20 mouse cellular contexts compared by ENCODE assay signal in the genomic region with DNA sequence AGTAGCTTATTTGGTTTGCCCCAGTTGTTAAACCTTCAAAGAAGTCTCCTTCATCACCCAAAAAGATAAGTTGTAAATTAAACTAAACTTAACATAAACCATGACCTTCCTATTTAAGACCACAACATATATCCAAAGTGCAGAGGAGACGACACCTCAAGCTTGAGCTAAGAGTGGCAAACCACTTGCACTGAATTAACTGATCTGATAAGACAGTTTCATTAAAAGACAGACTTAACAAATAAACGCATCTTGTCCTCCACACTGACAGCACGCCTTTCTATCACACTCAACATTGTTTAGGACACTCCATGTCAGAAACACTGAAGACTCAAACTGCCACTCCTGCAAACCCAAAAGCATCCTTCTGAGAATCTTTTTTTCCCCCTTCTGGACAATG.
"Had no signal": no experiment of that assay in that cellular context is flagged by ENCODE, and none has a peak within 500 bp of the region (broad histone marks: within the 10 kb centered on the region; RNA-seq: fewer than 3 reads in every experiment).

No protein-coding gene starts in this region.

- H3K9ac ChIP-seq: kidney, embryonic 15.5 days; liver, embryonic 13.5 days; lung, embryonic 15.5 days; midbrain, embryonic 12.5 days; midbrain, embryonic 15.5 days; neural tube, embryonic 12.5 days; neural tube, embryonic 15.5 days had no signal

- H3K27me3 ChIP-seq: kidney, embryonic 15.5 days; liver, embryonic 13.5 days; lung, embryonic 15.5 days; midbrain, embryonic 12.5 days; midbrain, embryonic 15.5 days; neural tube, embryonic 12.5 days; neural tube, embryonic 15.5 days had no signal

- H3K36me3 ChIP-seq: kidney, embryonic 15.5 days; liver, embryonic 13.5 days; lung, embryonic 15.5 days; midbrain, embryonic 12.5 days; midbrain, embryonic 15.5 days; neural tube, embryonic 12.5 days; neural tube, embryonic 15.5 days had no signal

- H3K4me2 ChIP-seq: kidney, embryonic 15.5 days; liver, embryonic 13.5 days; lung, embryonic 15.5 days; midbrain, embryonic 12.5 days; midbrain, embryonic 15.5 days; neural tube, embryonic 12.5 days; neural tube, embryonic 15.5 days had no signal

- H3K27ac ChIP-seq: kidney, embryonic 15.5 days; left cerebral cortex, adult 2 months; liver, embryonic 13.5 days; lung, embryonic 15.5 days; midbrain, embryonic 12.5 days; midbrain, embryonic 15.5 days; neural tube, embryonic 12.5 days; neural tube, embryonic 15.5 days had no signal

- H3K4me3 ChIP-seq: kidney, embryonic 15.5 days; left cerebral cortex, adult 2 months; liver, embryonic 13.5 days; lung, embryonic 15.5 days; midbrain, embryonic 12.5 days; midbrain, embryonic 15.5 days; neural tube, embryonic 12.5 days; neural tube, embryonic 15.5 days had no signal

- DNase-seq: kidney, adult 11 months; kidney, adult 8-10 months; kidney, postnatal 10 days; kidney, postnatal 36 days; layer of hippocampus, postnatal 36 days; liver, embryonic 13.5 days; lung, postnatal 10 days; lung, postnatal 36 days; retina, postnatal 1 day; right cerebral cortex, postnatal 25 days; spleen, adult 18-20 months; thymus, adult 18-20 months; thymus, postnatal 36 days had no signal

- ATAC-seq: midbrain, embryonic 15.5 days had no signal

- H3K4me1 ChIP-seq: kidney, embryonic 15.5 days; lung, embryonic 15.5 days had no signal

- H3K9me3 ChIP-seq: kidney, embryonic 15.5 days; liver, embryonic 13.5 days; lung, embryonic 15.5 days; midbrain, embryonic 12.5 days; midbrain, embryonic 15.5 days; neural tube, embryonic 12.5 days; neural tube, embryonic 15.5 days had no signal
